Mouse (Mus musculus) cerebellum, adult 2 months (tissue): ENCODE measurements around the gene Cirbp. TPM values are rescaled to one million over a fixed set of nuclear protein-coding genes. Genes with fewer than 3 reads are reported as not detected.

Experiments
- DNase-seq, 2 experiments: peaks; one replicate each; pipeline ENCODE4 v3.0.0; 2021
- H3K27ac ChIP-seq: fragments of 200-500 bp; 2 replicates; pipeline ENCODE4 v1.5.1; 2012; ENCODE audit warnings: low read length, control low read depth, inconsistent platforms; ENCODE audit not compliant: insufficient read depth
- H3K27me3 ChIP-seq: fragments of 200-500 bp; 2 replicates; pipeline ENCODE4 v1.6.1; 2012; ENCODE audit warnings: inconsistent platforms, mild to moderate bottlenecking, low read length, moderate library complexity; ENCODE audit not compliant: control insufficient read depth, insufficient read depth
- H3K4me1 ChIP-seq: fragments of 200-500 bp; 2 replicates; pipeline ENCODE4 v1.6.1; 2011; ENCODE audit warnings: low read length; ENCODE audit not compliant: control insufficient read depth, insufficient read depth
- H3K4me3 ChIP-seq: fragments of 200-500 bp; replicated peaks from 2 replicates; pipeline ENCODE3; 2011; ENCODE audit warnings: mild to moderate bottlenecking, low read depth, low read length, control low read depth; ENCODE audit not compliant: insufficient read depth
- CTCF ChIP-seq: fragments of 200-500 bp; IDR thresholded peaks from 2 replicates; pipeline ENCODE4 v1.5.1; 2011; ENCODE audit warnings: low read depth, mild to moderate bottlenecking, control low read depth, low read length, moderate library complexity, borderline replicate concordance; ENCODE audit not compliant: insufficient read depth
- POLR2A ChIP-seq: fragments of 200-500 bp; IDR thresholded peaks from 2 replicates; pipeline ENCODE4 v1.6.1; 2011; ENCODE audit warnings: low read length, control low read depth, borderline replicate concordance; ENCODE audit not compliant: insufficient read depth
- WGBS: fragments of 180-500 bp; shearing (Covaris S2); methylation state at CpG from one replicate; pipeline ENCODE4 v1.1.7; 2018; 5-methylcytosine and 5-hydroxymethylcytosine counted together
- polyA plus RNA-seq: library from polyadenylated mRNA; depleted of rRNA; stranded (reverse); fragments of >200 nt; gene quantifications from 2 replicates; pipeline ENCODE4 v1.2.3, GENCODE M21; 2012; rRNA removed

Cirbp gene
- polyA plus RNA-seq, 1 experiment = 240 TPM

- no peak for DNase-seq
- H3K4me3 ChIP-seq = no peak overlapping the region
- no peaks in the 10 kb centered on the region for H3K4me1 ChIP-seq
- no peaks in the 10 kb centered on the region for H3K27me3 ChIP-seq
- TF ChIP-seq CTCF (no peak), POLR2A (no peak)
- H3K27ac ChIP-seq = no peak overlapping the region
- 51% methylated on average over 16 of the region's 16 CpGs for WGBS
Observed at GRCm38 (mm10) chr10:80215048-80215772, 49.4 kb downstream of the Cirbp start.

- WGBS = 60% methylated on average over 7 of the region's 9 CpGs
- no peak for DNase-seq
- no peak overlapping the region for H3K27ac ChIP-seq
- no peaks in the 10 kb centered on the region; the same call in 1 of the 2 replicates for H3K4me1 ChIP-seq
- no peaks in the 10 kb centered on the region for H3K27me3 ChIP-seq
- no peak overlapping the region for H3K4me3 ChIP-seq
- TF ChIP-seq CTCF (no peak), POLR2A (no peak)
Observed at GRCm38 (mm10) chr10:80220676-80221075, 54.9 kb downstream of the Cirbp start.

Other genes with a start within 250 kb of the Cirbp start
- gene Kiss1r, start 249.0 kb upstream of the Cirbp start, polyA plus RNA-seq = 12.1 and 12.8 TPM in 2 replicates
- gene R3hdm4, start 244.8 kb upstream of the Cirbp start, polyA plus RNA-seq = 156 and 162 TPM in 2 replicates
- 4.7 TPM in 2 replicates for gene Arid3a, start 238.9 kb upstream of the Cirbp start, polyA plus RNA-seq
- gene Wdr18, start 205.8 kb upstream of the Cirbp start, polyA plus RNA-seq = 56.2 and 57.4 TPM in 2 replicates
- 5.5 and 5.9 TPM in 2 replicates for gene Grin3b, start 195.3 kb upstream of the Cirbp start, polyA plus RNA-seq
- 191 and 204 TPM in 2 replicates for gene Tmem259, start 181.7 kb upstream of the Cirbp start, polyA plus RNA-seq
- 8.2 and 9.3 TPM in 2 replicates for gene Cnn2, start 177.4 kb upstream of the Cirbp start, polyA plus RNA-seq
- gene Abca7, start 169.5 kb upstream of the Cirbp start, polyA plus RNA-seq = 31.1 and 32.4 TPM in 2 replicates
- gene Arhgap45, start 149.3 kb upstream of the Cirbp start, polyA plus RNA-seq = 2.2 and 2.7 TPM in 2 replicates
- gene Polr2e, start 126.2 kb upstream of the Cirbp start, polyA plus RNA-seq = 224 and 231 TPM in 2 replicates
- 888 and 964 TPM in 2 replicates for gene Gpx4, start 118.8 kb upstream of the Cirbp start, polyA plus RNA-seq
- 25.4 and 28.9 TPM in 2 replicates for gene Sbno2, start 60.4 kb upstream of the Cirbp start, polyA plus RNA-seq
- 110 and 112 TPM in 2 replicates for gene Stk11, start 50.2 kb upstream of the Cirbp start, polyA plus RNA-seq
- gene Atp5d, start 27.4 kb upstream of the Cirbp start, polyA plus RNA-seq = 736 and 758 TPM in 2 replicates
- 147 and 151 TPM in 2 replicates for gene Cbarp, start 25.1 kb upstream of the Cirbp start, polyA plus RNA-seq
- 26.1 and 26.5 TPM in 2 replicates for gene Midn, start 17.7 kb upstream of the Cirbp start, polyA plus RNA-seq
- gene 1600002K03Rik, start 7.0 kb downstream of the Cirbp start, polyA plus RNA-seq = 16.4 and 18.0 TPM in 2 replicates
- gene Efna2, start 13.5 kb downstream of the Cirbp start, polyA plus RNA-seq = 10.2 and 10.7 TPM in 2 replicates
- gene Mum1, start 60.4 kb downstream of the Cirbp start, polyA plus RNA-seq = 41.1 and 42.5 TPM in 2 replicates
- gene Ndufs7, start 83.1 kb downstream of the Cirbp start, polyA plus RNA-seq = 668 and 680 TPM in 2 replicates
- gene Gamt, start 95.0 kb downstream of the Cirbp start, polyA plus RNA-seq = 52.9 and 54.5 TPM in 2 replicates
- gene Dazap1, start 95.5 kb downstream of the Cirbp start, polyA plus RNA-seq = 90.2 and 92.7 TPM in 2 replicates
- gene Rps15, start 126.5 kb downstream of the Cirbp start, polyA plus RNA-seq = 1,303 and 1,454 TPM in 2 replicates
- gene Apc2, start 130.0 kb downstream of the Cirbp start, polyA plus RNA-seq = 67.1 and 69.1 TPM in 2 replicates
- 49.7 and 51.1 TPM in 2 replicates for gene 2310011J03Rik, start 154.6 kb downstream of the Cirbp start, polyA plus RNA-seq
- 13.7 and 14.1 TPM in 2 replicates for gene Pcsk4, start 163.5 kb downstream of the Cirbp start, polyA plus RNA-seq
- gene Reep6, start 164.0 kb downstream of the Cirbp start, polyA plus RNA-seq = 9.0 and 10.3 TPM in 2 replicates
- 7.9 and 10.8 TPM in 2 replicates for gene Adamtsl5, start 182.4 kb downstream of the Cirbp start, polyA plus RNA-seq
- gene Plk5, start 190.5 kb downstream of the Cirbp start, polyA plus RNA-seq = 145 and 151 TPM in 2 replicates
- gene Mex3d, start 221.7 kb downstream of the Cirbp start, polyA plus RNA-seq = 16.1 and 16.2 TPM in 2 replicates
- gene Mbd3, start 233.6 kb downstream of the Cirbp start, polyA plus RNA-seq = 193 and 199 TPM in 2 replicates
- 1,410 and 1,545 TPM in 2 replicates for gene Uqcr11, start 240.8 kb downstream of the Cirbp start, polyA plus RNA-seq